Mouse (Mus musculus) left cerebral cortex, adult 2 months (tissue): ENCODE measurements around the gene Grk3. TPM values are rescaled to one million over a fixed set of nuclear protein-coding genes. Genes with fewer than 3 reads are reported as not detected.

Source experiments
- DNase-seq, 2 experiments: peaks; one replicate each; pipeline ENCODE4 v3.0.0; 2021 to 2022; ENCODE audit warnings: low spot score in 2 of 2, mixed read lengths in 1 of 2; ENCODE audit errors: extremely low spot score in 1 of 2
- H3K27ac ChIP-seq: fragments of 200-600 bp; 2 replicates; pipeline ENCODE4 v1.8.1; 2022
- H3K4me3 ChIP-seq: fragments of 200-600 bp; 2 replicates; pipeline ENCODE4 v1.8.1; 2022
- CTCF ChIP-seq: fragments of 200-600 bp; IDR thresholded peaks from 2 replicates; pipeline ENCODE4 v1.8.1; 2022; ENCODE audit warnings: antibody characterized with exemption, mild to moderate bottlenecking, moderate library complexity
- intact Hi-C: fragments of 180-260 bp; cut with DNase I; formaldehyde crosslinking; loops from one replicate; pipeline ENCODE4 v1.15.1; 2025
- total RNA-seq, 2 experiments: library from RNA; stranded (reverse); gene quantifications; 2 replicates each; pipeline ENCODE4 v1.2.3; 2021

The Grk3 gene
- total RNA-seq, 2 experiments from 2014 or later = 83.4 to 87.5 TPM

DNA sequence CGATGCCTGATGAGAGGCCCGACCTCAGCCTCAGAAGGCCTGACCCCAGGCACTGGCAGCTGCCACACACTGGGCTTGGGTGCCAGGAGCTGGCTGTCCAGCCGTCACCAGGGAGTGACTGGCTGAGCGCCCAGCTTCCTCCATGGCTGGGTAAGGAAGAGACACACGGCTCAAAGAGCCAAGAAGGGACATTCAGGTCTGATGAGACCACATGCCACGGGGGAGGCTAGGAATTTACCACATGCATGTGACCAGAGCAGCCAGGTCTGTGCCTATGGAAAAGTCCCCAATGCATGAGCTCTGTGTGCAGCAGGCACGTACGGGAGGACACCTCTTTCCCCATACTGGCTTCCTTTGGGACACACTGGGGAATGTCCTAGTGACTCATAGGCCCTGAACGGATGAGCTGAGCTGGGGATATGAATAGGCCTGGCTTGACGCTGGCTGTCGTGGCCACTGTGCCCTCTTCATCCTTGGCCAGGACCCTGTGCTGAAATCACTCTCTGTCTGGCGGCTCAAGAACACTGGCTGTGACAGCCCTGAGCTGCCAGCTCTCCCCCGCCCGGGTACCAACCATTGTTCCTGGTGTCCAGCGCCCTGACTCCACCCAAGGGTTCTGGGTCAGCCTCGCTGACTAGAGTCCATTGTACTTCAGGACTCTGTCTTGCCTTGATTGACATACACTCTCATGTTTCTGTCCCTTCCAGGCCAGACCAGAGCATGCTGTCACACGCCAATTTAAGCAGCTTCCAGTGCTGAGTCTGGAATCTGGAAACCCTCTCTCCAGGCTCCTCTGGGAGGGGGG is 128.7 kb downstream of the Grk3 start:
- Histone ChIP-seq H3K4me3 (no peak overlapping the region), H3K27ac (no peak overlapping the region)
- no peak for TF ChIP-seq CTCF
- peak; percentile 45 to 46 for DNase-seq
- intact Hi-C loops = no loop called here

GRCm38 (mm10) chr5:112877391-112878115 is 138.0 kb downstream of the Grk3 start:
- DNase-seq = no peak
- no peak for TF ChIP-seq CTCF
- Histone ChIP-seq H3K4me3 (no peak overlapping the region), H3K27ac (no peak overlapping the region)
- intact Hi-C loops = no loop called here

DNA sequence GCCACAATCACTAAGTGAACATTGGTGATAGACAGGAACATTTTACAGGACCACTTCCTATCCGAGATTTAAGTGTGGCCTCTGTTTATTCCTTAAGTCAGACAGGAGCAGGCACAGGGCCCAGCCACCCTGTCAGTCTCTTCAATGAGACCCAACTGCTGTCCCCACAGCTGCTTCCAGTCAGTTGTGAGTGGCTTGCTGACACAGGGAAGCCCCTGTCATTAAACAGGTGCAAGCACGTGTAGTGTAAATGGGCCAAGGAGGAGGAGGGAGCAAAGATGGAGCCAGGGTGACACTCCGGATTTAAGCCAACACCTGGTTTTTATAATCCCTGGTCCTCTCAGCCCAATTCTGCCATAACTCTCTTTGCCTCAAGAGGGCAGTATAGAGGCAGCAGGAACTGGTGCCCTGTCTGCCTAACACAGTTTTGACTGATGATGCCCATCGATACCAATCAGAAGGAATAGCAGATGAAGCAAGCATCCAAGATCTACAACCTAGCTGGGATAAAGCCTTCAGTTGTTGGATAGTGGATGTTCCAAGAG is 138.7 kb downstream of the Grk3 start:
- DNase-seq = peak; percentile 55 to 60
- Histone ChIP-seq H3K27ac (no peak overlapping the region), H3K4me3 (no peak overlapping the region)
- TF ChIP-seq CTCF = no peak; the same call in none of the 2 replicates
- intact Hi-C loops = no loop called here

GRCm38 (mm10) chr5:112872999-112873398 is 142.6 kb downstream of the Grk3 start:
- Histone ChIP-seq H3K4me3 (no peak overlapping the region), H3K27ac (no peak overlapping the region)
- TF ChIP-seq CTCF = no peak
- intact Hi-C loops = loop anchor here (5.0 kb wide), 1 partner anchor 294 kb away; no protein-coding TSS in a partner anchor
- DNase-seq = no peak

DNA sequence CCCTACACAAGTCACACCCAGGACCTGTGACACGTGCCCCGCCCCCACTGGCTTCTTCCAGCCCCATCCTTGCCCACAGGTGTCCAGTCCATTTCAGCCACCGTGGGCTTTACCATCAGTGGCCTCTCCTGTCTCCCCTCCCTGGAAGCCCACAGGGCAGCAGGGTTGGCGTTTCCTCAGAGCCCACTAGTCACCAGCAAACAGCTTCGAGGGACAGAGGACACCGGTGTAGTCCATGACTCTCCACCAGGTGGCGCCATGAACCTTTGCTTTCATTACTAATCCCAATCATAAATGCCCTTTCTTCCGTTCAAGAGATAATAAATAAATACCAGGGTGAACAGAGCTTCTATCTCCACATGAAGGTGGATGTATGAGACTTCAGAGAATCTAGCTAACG is 144.9 kb downstream of the Grk3 start:
- Histone ChIP-seq H3K4me3 (no peak overlapping the region), H3K27ac (no peak overlapping the region)
- TF ChIP-seq CTCF = peak; percentile 92
- DNase-seq = peak; percentile 71 to 77
- intact Hi-C loops = loop anchor here (1.0 to 5.0 kb wide), 2 partner anchors 184 to 297 kb away; no protein-coding TSS in a partner anchor

GRCm38 (mm10) chr5:112868620-112869019 is 147.0 kb downstream of the Grk3 start:
- intact Hi-C loops = loop anchor here (5.0 kb wide), 1 partner anchor 396 kb away; no protein-coding TSS in a partner anchor
- no peak for DNase-seq
- TF ChIP-seq CTCF = no peak
- Histone ChIP-seq H3K27ac (no peak overlapping the region), H3K4me3 (no peak overlapping the region)

- H3K27ac ChIP-seq = no peak overlapping the region
- peak; percentile 45 to 68 for DNase-seq
- peak; percentile 65 for TF ChIP-seq CTCF
- H3K4me3 ChIP-seq = no peak overlapping the region
- intact Hi-C loops = loop anchor here (2.0 to 5.0 kb wide), 5 partner anchors 78 to 432 kb away; partner anchors contain the start of gene Sez6l
Observed at GRCm38 (mm10) chr5:112864719-112865367, 150.7 kb downstream of the Grk3 start.

Other genes starting within 250 kb of the Grk3 start
- 1 to 10 TPM in 1 of 2 experiments, under 1 TPM in 1; 1.00 to 1.4 TPM for gene Myo18b, start 119.4 kb downstream of the Grk3 start, total RNA-seq
- not detected for gene Crybb2, start 54.3 kb upstream of the Grk3 start, total RNA-seq
- 1 to 10 TPM; 1.3 to 1.7 TPM for gene Crybb3, start 65.8 kb upstream of the Grk3 start, total RNA-seq
- gene 2900026A02Rik, start 205.4 kb upstream of the Grk3 start, total RNA-seq = 10 to 100 TPM; 39.6 to 45.1 TPM
- gene Tmem211, start 211.1 kb upstream of the Grk3 start, total RNA-seq = not detected